Mouse (Mus musculus) lung, postnatal 0 days (tissue): ENCODE data around the gene Adamts13. TPM values are rescaled to one million over a fixed set of nuclear protein-coding genes. Genes with fewer than 3 reads are reported as not detected.

Source experiments
- ATAC-seq: fragments of 200-750 bp; cut with Nextera tagmentation; 2 replicates; pipeline ENCODE4 v1.8.0; 2017; ENCODE audit warnings: moderate library complexity
- DNase-seq: peaks from one replicate; pipeline ENCODE4 v3.0.0-alpha.2; 2016; ENCODE audit warnings: low spot score
- H3K27ac ChIP-seq: fragments of 300-500 bp; sonication (generic); 2 replicates; pipeline ENCODE4 v1.5.1; 2014; ENCODE audit warnings: antibody characterized with exemption, mild to moderate bottlenecking, low read length, mixed read lengths
- H3K27me3 ChIP-seq: fragments of 300-500 bp; sonication (generic); replicated peaks from 2 replicates; pipeline ENCODE4 v1.6.1; 2014; ENCODE audit warnings: low read length, mixed read lengths; ENCODE audit not compliant: insufficient read depth
- H3K36me3 ChIP-seq: fragments of 300-500 bp; sonication (generic); 2 replicates; pipeline ENCODE4 v1.6.1; 2014; ENCODE audit warnings: low read length, mixed read lengths; ENCODE audit not compliant: insufficient read depth
- H3K4me1 ChIP-seq: fragments of 300-500 bp; sonication (generic); 2 replicates; pipeline ENCODE4 v1.6.1; 2014; ENCODE audit warnings: antibody characterized with exemption, low read depth, low read length, mixed read lengths; ENCODE audit not compliant: insufficient read depth
- H3K4me2 ChIP-seq: fragments of 300-500 bp; sonication (generic); replicated peaks from 2 replicates; pipeline ENCODE4 v1.6.1; 2014; ENCODE audit warnings: low read depth, mild to moderate bottlenecking, low read length, moderate library complexity, mixed read lengths
- H3K4me3 ChIP-seq: fragments of 300-500 bp; sonication (generic); 2 replicates; pipeline ENCODE4 v1.5.1; 2014; ENCODE audit warnings: low read depth, low read length
- H3K9ac ChIP-seq: fragments of 300-500 bp; sonication (generic); replicated peaks from 2 replicates; pipeline ENCODE4 v1.6.1; 2014; ENCODE audit warnings: low read depth, mild to moderate bottlenecking
- H3K9me3 ChIP-seq: fragments of 300-500 bp; sonication (generic); 2 replicates; pipeline ENCODE4 v1.6.1; 2016; ENCODE audit warnings: low read length, mixed read lengths
- CTCF ChIP-seq: IDR thresholded peaks from 2 replicates; pipeline ENCODE4 v1.5.1; 2016; ENCODE audit warnings: antibody characterized with exemption, mild to moderate bottlenecking
- EP300 ChIP-seq: IDR thresholded peaks from 2 replicates; pipeline ENCODE4 v1.6.1; 2016; ENCODE audit warnings: antibody characterized with exemption, mild to moderate bottlenecking, control low read depth
- WGBS: fragments of 180-500 bp; shearing (Covaris S2); extraction: QIAGEN DNeasy Blood & Tissue Kit; methylation state at CpG from one replicate; pipeline ENCODE4 v1.1.7; 2014; 5-methylcytosine and 5-hydroxymethylcytosine counted together
- polyA plus RNA-seq: library from polyadenylated mRNA; unstranded; fragments of >200 nt; fragmentation: Nextera tagmentation; extraction: Ambion mirVana; gene quantifications from 2 replicates; pipeline ENCODE4 v1.2.1, GENCODE M21; 2015

Adamts13 gene
- 0.26 TPM in 2 replicates for polyA plus RNA-seq

GRCm38 (mm10) chr2:26973116-26973515, at the start of gene Adamts13:
Adamts13 (plus strand) TSS chr2:26973416.
- Histone ChIP-seq H3K36me3 (no peaks in the 10 kb centered on the region), H3K4me1 (no peaks in the 10 kb centered on the region), H3K9ac (no peak within 1 kb of the TSS), H3K9me3 (no peaks in the 10 kb centered on the region), H3K4me2 (no peak within 1 kb of the TSS), H3K27me3 (no peaks in the 10 kb centered on the region), H3K4me3 (no peak within 1 kb of the TSS), H3K27ac (no peak within 1 kb of the TSS)
- peak; percentile 38; the same call in 1 of the 2 replicates for ATAC-seq
- no peak for TF ChIP-seq EP300
- no peak for TF ChIP-seq CTCF
- DNase-seq = no peak
- 43% methylated on average over 3 of the region's 3 CpGs for WGBS

DNA sequence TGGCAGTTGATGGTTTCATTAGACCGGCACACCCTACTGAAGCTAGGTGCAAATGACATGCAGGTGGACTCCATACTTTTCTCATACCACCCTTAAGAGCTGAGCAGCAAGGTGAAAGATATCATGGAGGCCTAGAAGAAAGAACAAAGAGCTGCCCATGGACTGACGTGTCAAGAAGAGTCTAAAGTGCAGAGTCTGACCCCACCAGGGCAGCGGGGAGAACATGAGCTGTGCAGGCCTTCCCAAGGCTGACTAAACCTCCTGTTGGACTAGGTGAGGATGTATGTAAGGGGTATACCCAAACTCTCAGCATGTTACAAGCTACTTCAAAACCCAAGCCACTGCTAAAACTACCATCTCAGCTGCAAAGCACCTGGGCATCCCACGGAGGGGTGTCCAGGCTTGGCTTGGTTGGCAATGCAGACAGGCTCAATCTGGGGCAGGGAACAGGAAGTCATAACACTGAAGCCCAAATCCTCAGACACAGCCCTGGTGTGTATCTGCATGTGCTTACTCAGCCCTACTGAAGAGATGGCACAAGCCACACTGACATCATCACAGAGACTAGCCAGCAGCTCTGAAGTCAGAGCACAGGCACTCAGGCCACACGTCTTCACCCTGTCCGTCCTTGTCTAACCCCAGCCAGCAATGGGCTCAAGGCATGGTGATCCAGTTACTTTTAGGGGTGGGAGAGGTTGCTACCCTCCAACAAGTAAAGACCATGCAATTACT, 45.3 kb upstream of the Adamts13 start:
- no peak overlapping the region for H3K27ac ChIP-seq
- no peaks in the 10 kb centered on the region for H3K9me3 ChIP-seq
- H3K9ac ChIP-seq = no peak overlapping the region
- 87% methylated on average over 6 of the region's 6 CpGs for WGBS
- TF ChIP-seq EP300 (no peak), CTCF (no peak)
- H3K4me1 ChIP-seq = peaks cover 15% of the 10 kb centered on the region; the same call in 1 of the 2 replicates
- H3K27me3 ChIP-seq = no peaks in the 10 kb centered on the region
- ATAC-seq (no peak), DNase-seq (no peak)
- no peak overlapping the region for H3K4me3 ChIP-seq
- no peak overlapping the region for H3K4me2 ChIP-seq
- H3K36me3 ChIP-seq = peaks cover 33% of the 10 kb centered on the region

GRCm38 (mm10) chr2:26930390-26930789, 42.8 kb upstream of the Adamts13 start:
- H3K9ac ChIP-seq = no peak overlapping the region
- peaks cover 16% of the 10 kb centered on the region; the same call in 1 of the 2 replicates for H3K36me3 ChIP-seq
- no peak overlapping the region for H3K27ac ChIP-seq
- 33% methylated on average over 1 of the region's 1 CpGs for WGBS
- no peak overlapping the region for H3K4me2 ChIP-seq
- H3K4me3 ChIP-seq = no peak overlapping the region
- peaks cover 15% of the 10 kb centered on the region; the same call in 1 of the 2 replicates for H3K4me1 ChIP-seq
- TF ChIP-seq EP300 (no peak), CTCF (peak; percentile 87)
- no peaks in the 10 kb centered on the region for H3K27me3 ChIP-seq
- no peak for ATAC-seq
- peak; percentile 87 for DNase-seq
- no peaks in the 10 kb centered on the region for H3K9me3 ChIP-seq

- Histone ChIP-seq H3K4me3 (peak overlapping the region; percentile 87), H3K36me3 (no peaks in the 10 kb centered on the region), H3K4me2 (peak overlapping the region; percentile 83), H3K9ac (peak overlapping the region; percentile 99), H3K27me3 (no peaks in the 10 kb centered on the region), H3K9me3 (no peaks in the 10 kb centered on the region), H3K27ac (peak overlapping the region; percentile 96), H3K4me1 (peaks cover 15% of the 10 kb centered on the region; the same call in 1 of the 2 replicates)
- ATAC-seq = no peak; the same call in 1 of the 2 replicates
- no peak for TF ChIP-seq EP300
- no peak for TF ChIP-seq CTCF
- WGBS = 5% methylated on average over 33 of the region's 49 CpGs
- DNase-seq = peak; percentile 33
Observed at GRCm38 (mm10) chr2:26932473-26933303, 40.5 kb upstream of the Adamts13 start.

DNA sequence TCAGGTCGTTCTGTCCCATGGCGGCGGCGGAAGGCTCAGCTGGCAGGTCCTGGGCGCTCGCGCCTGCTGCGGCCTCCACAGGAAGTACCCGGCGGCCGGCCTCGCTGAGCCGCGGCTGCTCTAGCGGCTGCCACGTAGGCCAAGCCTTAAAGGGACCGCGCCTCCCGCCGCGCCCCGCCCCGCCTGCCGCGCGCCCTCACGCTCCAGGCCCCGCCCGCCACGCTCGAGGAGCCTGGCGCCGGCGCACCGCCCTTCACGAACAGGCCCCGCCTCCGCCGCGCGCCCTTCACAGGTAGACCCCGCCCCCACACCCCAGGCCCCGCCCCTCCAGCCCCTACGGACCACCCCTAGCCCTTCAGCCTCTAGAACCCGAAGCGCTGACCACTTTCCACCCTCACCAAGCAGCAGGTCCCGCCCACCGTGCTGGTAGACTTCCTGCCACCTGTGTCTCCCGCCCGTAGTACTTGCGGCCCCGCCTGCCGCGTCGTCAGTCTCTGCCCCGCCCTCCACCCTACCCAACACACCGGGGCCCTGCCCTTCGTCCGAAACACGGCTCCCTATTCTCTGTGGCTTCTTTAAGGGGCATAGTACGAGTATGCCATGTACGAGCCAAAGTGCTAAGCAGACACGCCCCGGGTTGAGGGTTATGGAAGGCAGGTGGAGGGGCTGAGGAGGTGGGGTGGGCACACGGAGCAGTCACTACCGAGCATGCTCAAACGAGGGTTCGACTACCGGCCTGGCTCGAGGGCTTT, 39.7 kb upstream of the Adamts13 start, which contains the start of the genes Surf4 and Stkld1:
TSS of gene Surf4 (minus strand) at position 625 of the 752 bp plus-strand sequence.
TSS of gene Stkld1 (plus strand) at position 744 of the 752 bp plus-strand sequence.
- TF ChIP-seq EP300 = no peak
- no peak for TF ChIP-seq CTCF
- DNase-seq (peak; percentile 98), ATAC-seq (peak; percentile 96)
- Histone ChIP-seq H3K4me3 (peak within 1 kb of the TSS; percentile 87), H3K9me3 (no peaks in the 10 kb centered on the region), H3K27me3 (no peaks in the 10 kb centered on the region), H3K9ac (peak within 1 kb of the TSS; percentile 99), H3K4me2 (peak within 1 kb of the TSS; percentile 83), H3K27ac (peak within 1 kb of the TSS; percentile 96), H3K36me3 (no peaks in the 10 kb centered on the region), H3K4me1 (peaks cover 15% of the 10 kb centered on the region; the same call in 1 of the 2 replicates)
- 3% methylated on average over 28 of the region's 70 CpGs for WGBS
